In the genomic region with DNA sequence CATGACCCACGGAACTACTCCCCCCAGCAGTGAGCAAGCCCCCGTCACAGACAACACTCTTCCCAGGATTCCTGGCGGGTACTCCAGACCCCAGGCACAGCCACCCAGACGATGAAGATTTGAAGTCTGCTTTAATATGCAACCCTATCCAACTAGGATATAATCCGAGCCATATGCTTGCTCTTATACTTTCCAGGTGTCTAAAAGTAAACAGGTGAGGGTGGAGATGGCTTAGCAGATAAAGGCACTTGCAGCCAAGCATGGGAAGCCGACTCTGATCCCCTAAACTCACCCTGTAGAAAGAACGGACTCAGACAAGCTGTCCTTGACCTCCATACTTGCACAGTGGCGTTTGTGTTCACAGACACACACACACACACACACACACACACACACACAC, we compare ENCODE assay signal across 26 mouse cellular contexts. TPM values are rescaled to one million over a fixed set of nuclear protein-coding genes. Genes with fewer than 3 reads are reported as not detected.
DNase-seq lines count a peak whose midpoint lies in the region; ATAC-seq and TF ChIP-seq lines count a peak whose summit lies in the region.
"Had no signal": no experiment of that assay in that cellular context is flagged by ENCODE, and none has a peak within 500 bp of the region (broad histone marks: within the 10 kb centered on the region; RNA-seq: fewer than 3 reads in every experiment).

No protein-coding gene starts in this region.

- peaks cover 16% of the 10 kb centered on the region; the same call in 1 of the 2 replicates for H3K4me1 ChIP-seq in forebrain, embryonic 12.5 days
- peaks cover 11% of the 10 kb centered on the region for H3K4me1 ChIP-seq in forebrain, postnatal 0 days (ENCODE audit: insufficient read depth)
- H3K4me1 ChIP-seq in stomach, embryonic 16.5 days (ENCODE audit: control insufficient read depth, insufficient read depth, low read length) = peaks cover 49% of the 10 kb centered on the region
- peaks cover 3% of the 10 kb centered on the region; the same call in 1 of the 2 replicates for H3K4me1 ChIP-seq in stomach, postnatal 0 days (replicated peaks; ENCODE audit: control insufficient read depth, insufficient read depth)
- peaks cover 51% of the 10 kb centered on the region for H3K4me1 ChIP-seq in embryonic facial prominence, embryonic 15.5 days
- peaks cover 51% of the 10 kb centered on the region for H3K4me1 ChIP-seq in limb, embryonic 14.5 days (ENCODE audit: control insufficient read depth, insufficient read depth, low read length)

- no peak overlapping the region for H3K9ac ChIP-seq in forebrain, embryonic 12.5 days
- no peak overlapping the region for H3K9ac ChIP-seq in forebrain, postnatal 0 days
- H3K9ac ChIP-seq in stomach, embryonic 16.5 days (ENCODE audit: low read length) = no peak overlapping the region
- H3K9ac ChIP-seq in stomach, postnatal 0 days (ENCODE audit: low read length) = no peak overlapping the region
- H3K9ac ChIP-seq in embryonic facial prominence, embryonic 15.5 days = no peak overlapping the region
- H3K9ac ChIP-seq in limb, embryonic 14.5 days (ENCODE audit: low read depth, low read length, severe bottlenecking) = no peak overlapping the region
- H3K9ac ChIP-seq: heart, embryonic 12.5 days; hindbrain, embryonic 14.5 days; liver, embryonic 12.5 days; liver, postnatal 0 days; midbrain, embryonic 13.5 days had no signal

- TF ChIP-seq EP300 in stomach, postnatal 0 days (optimal IDR thresholded peaks at IDR 0.05) = no peak

- no peaks in the 10 kb centered on the region for H3K36me3 ChIP-seq in forebrain, embryonic 12.5 days (replicated peaks)
- H3K36me3 ChIP-seq in forebrain, postnatal 0 days (ENCODE audit: insufficient read depth) = no peaks in the 10 kb centered on the region
- H3K36me3 ChIP-seq in stomach, embryonic 16.5 days (ENCODE audit: control insufficient read depth, insufficient read depth, low read length) = no peaks in the 10 kb centered on the region
- H3K36me3 ChIP-seq in stomach, postnatal 0 days (ENCODE audit: control insufficient read depth, insufficient read depth, low read length) = no peaks in the 10 kb centered on the region
- no peaks in the 10 kb centered on the region for H3K36me3 ChIP-seq in embryonic facial prominence, embryonic 15.5 days
- H3K36me3 ChIP-seq in limb, embryonic 14.5 days (ENCODE audit: control insufficient read depth, insufficient read depth, low read length) = 0 out of 2 replicates have a peak, but pooled peaks cover 3% of the 10 kb centered on the region
- H3K36me3 ChIP-seq: midbrain, embryonic 13.5 days had no signal

- H3K27me3 ChIP-seq in forebrain, embryonic 12.5 days = peaks cover 1% of the 10 kb centered on the region; the same call in 1 of the 2 replicates
- no peaks in the 10 kb centered on the region for H3K27me3 ChIP-seq in forebrain, postnatal 0 days (ENCODE audit: insufficient read depth, low read length)
- H3K27me3 ChIP-seq in stomach, embryonic 16.5 days (ENCODE audit: control insufficient read depth, insufficient read depth, low read length) = no peaks in the 10 kb centered on the region
- H3K27me3 ChIP-seq in stomach, postnatal 0 days (ENCODE audit: control insufficient read depth, insufficient read depth, low read length) = no peaks in the 10 kb centered on the region
- no peaks in the 10 kb centered on the region for H3K27me3 ChIP-seq in embryonic facial prominence, embryonic 15.5 days
- no peaks in the 10 kb centered on the region for H3K27me3 ChIP-seq in limb, embryonic 14.5 days (ENCODE audit: control insufficient read depth, insufficient read depth, low read length)
- H3K27me3 ChIP-seq: heart, embryonic 12.5 days; liver, embryonic 12.5 days had no signal

- TF ChIP-seq POLR2A in limb, embryonic 14.5 days (IDR thresholded peaks at IDR 0.05; ENCODE audit: borderline replicate concordance, extremely low read depth, insufficient read depth, insufficient read length) = no peak

- DNase-seq in forebrain, postnatal 0 days = no peak
- no peak for DNase-seq in stomach, postnatal 0 days (ENCODE audit: low spot score)
- no peak for DNase-seq in limb, embryonic 14.5 days (ENCODE audit: low spot score)
- DNase-seq in thymus, postnatal 25 days = no peak
- DNase-seq in urinary bladder, postnatal 36 days (ENCODE audit: low spot score in 2 of 2) = no peak
- DNase-seq: adrenal gland, postnatal 14 days; cerebellum, adult 2 months; cerebellum, postnatal 25 days; heart, adult 2 months; heart, postnatal 4 days; kidney, adult 11 months; kidney, postnatal 36 days; liver, postnatal 0 days; lung, postnatal 4 days; thymus, postnatal 36 days had no signal

- no peaks in the 10 kb centered on the region for H3K9me3 ChIP-seq in forebrain, embryonic 12.5 days
- H3K9me3 ChIP-seq in forebrain, postnatal 0 days (ENCODE audit: low read length) = no peaks in the 10 kb centered on the region
- no peaks in the 10 kb centered on the region for H3K9me3 ChIP-seq in stomach, embryonic 16.5 days (replicated peaks; ENCODE audit: control insufficient read depth, low read length)
- no peaks in the 10 kb centered on the region for H3K9me3 ChIP-seq in stomach, postnatal 0 days (ENCODE audit: control insufficient read depth, low read length)
- H3K9me3 ChIP-seq in embryonic facial prominence, embryonic 15.5 days (replicated peaks) = no peaks in the 10 kb centered on the region
- H3K9me3 ChIP-seq in limb, embryonic 14.5 days (ENCODE audit: control insufficient read depth, low read length) = no peaks in the 10 kb centered on the region
- H3K9me3 ChIP-seq: heart, embryonic 12.5 days; liver, embryonic 12.5 days; megakaryocyte, embryonic 14.5 days; midbrain, embryonic 13.5 days had no signal

- no peak overlapping the region for H3K4me2 ChIP-seq in forebrain, embryonic 12.5 days
- no peak overlapping the region for H3K4me2 ChIP-seq in forebrain, postnatal 0 days (ENCODE audit: low read depth)
- H3K4me2 ChIP-seq in stomach, embryonic 16.5 days (ENCODE audit: low read depth, low read length) = no peak overlapping the region
- no peak overlapping the region for H3K4me2 ChIP-seq in stomach, postnatal 0 days (replicated peaks; ENCODE audit: low read depth)
- H3K4me2 ChIP-seq in embryonic facial prominence, embryonic 15.5 days (replicated peaks) = no peak overlapping the region
- no peak overlapping the region for H3K4me2 ChIP-seq in limb, embryonic 14.5 days (replicated peaks; ENCODE audit: low read depth, low read length, severe bottlenecking)
- H3K4me2 ChIP-seq: heart, embryonic 12.5 days; hindbrain, embryonic 14.5 days; liver, embryonic 12.5 days; midbrain, embryonic 13.5 days had no signal

- ATAC-seq in forebrain, embryonic 12.5 days (ENCODE audit: low FRiP score) = no peak
- ATAC-seq in forebrain, postnatal 0 days = no peak
- peak; percentile 17; the same call in 1 of the 2 replicates for ATAC-seq in stomach, embryonic 16.5 days (ENCODE audit: insufficient read depth, low FRiP score)
- no peak for ATAC-seq in stomach, postnatal 0 days (ENCODE audit: low FRiP score, low TSS enrichment)
- ATAC-seq in embryonic facial prominence, embryonic 15.5 days (ENCODE audit: insufficient number of reproducible peaks, low FRiP score, low TSS enrichment, low read depth) = peak; percentile 29; the same call in 1 of the 2 replicates
- 0 out of 2 replicates have a peak, but pooled peaks have one; percentile 14 for ATAC-seq in limb, embryonic 14.5 days (ENCODE audit: low FRiP score, low read depth)
- ATAC-seq: inflammation-experienced regulatory T-cells, adult 6 months; liver, embryonic 12.5 days; liver, postnatal 0 days; midbrain, embryonic 13.5 days had no signal

- H3K27ac ChIP-seq in forebrain, embryonic 12.5 days = 0 out of 2 replicates have a peak overlapping the region, but pooled peaks have one; percentile 9
- no peak overlapping the region for H3K27ac ChIP-seq in forebrain, postnatal 0 days (ENCODE audit: low read depth, low read length)
- no peak overlapping the region for H3K27ac ChIP-seq in stomach, embryonic 16.5 days (ENCODE audit: low read length)
- no peak overlapping the region for H3K27ac ChIP-seq in stomach, postnatal 0 days (replicated peaks)
- H3K27ac ChIP-seq in embryonic facial prominence, embryonic 15.5 days (replicated peaks) = peak overlapping the region; percentile 63; the same call in 1 of the 2 replicates
- no peak overlapping the region for H3K27ac ChIP-seq in limb, embryonic 14.5 days (replicated peaks; ENCODE audit: low read depth, low read length)
- H3K27ac ChIP-seq: hindbrain, embryonic 14.5 days; layer of hippocampus, adult 2 months; left cerebral cortex, adult 2 months; liver, embryonic 12.5 days; midbrain, embryonic 13.5 days had no signal

- no peak overlapping the region for H3K4me3 ChIP-seq in forebrain, embryonic 12.5 days (replicated peaks)
- no peak overlapping the region for H3K4me3 ChIP-seq in forebrain, postnatal 0 days (ENCODE audit: low read depth, low read length)
- no peak overlapping the region for H3K4me3 ChIP-seq in stomach, embryonic 16.5 days (replicated peaks; ENCODE audit: low read length)
- no peak overlapping the region for H3K4me3 ChIP-seq in stomach, postnatal 0 days (ENCODE audit: low read depth, low read length)
- H3K4me3 ChIP-seq in embryonic facial prominence, embryonic 15.5 days (replicated peaks) = no peak overlapping the region
- no peak overlapping the region for H3K4me3 ChIP-seq in limb, embryonic 14.5 days (replicated peaks; ENCODE audit: low read length)
- H3K4me3 ChIP-seq: heart, adult 2 months; heart, embryonic 12.5 days; layer of hippocampus, adult 2 months; left cerebral cortex, adult 2 months; liver, embryonic 12.5 days; megakaryocyte, embryonic 14.5 days; midbrain, embryonic 13.5 days had no signal

- WGBS in forebrain, embryonic 12.5 days = 60% methylated on average over 8 of the region's 8 CpGs
- WGBS in forebrain, postnatal 0 days = 51% methylated on average over 8 of the region's 8 CpGs
- 45% methylated on average over 8 of the region's 8 CpGs for WGBS in stomach, embryonic 16.5 days
- WGBS in stomach, postnatal 0 days = 39% methylated on average over 8 of the region's 8 CpGs
- WGBS in embryonic facial prominence, embryonic 15.5 days = 19% methylated on average over 8 of the region's 8 CpGs
- WGBS in limb, embryonic 14.5 days = 35% methylated on average over 8 of the region's 8 CpGs

- TF ChIP-seq CTCF in forebrain, postnatal 0 days (IDR thresholded peaks at IDR 0.05; ENCODE audit: low read depth) = no peak
- no peak for TF ChIP-seq CTCF in stomach, postnatal 0 days (IDR thresholded peaks at IDR 0.05; ENCODE audit: low read depth)

RNA-seq across cellular contexts. Expression of gene Rassf3, which starts 8.4 kb away (rescaled TPM):
- 6.6 and 7.3 TPM in 2 replicates for polyA plus RNA-seq in forebrain, embryonic 12.5 days (2016; fragmentation: Nextera tagmentation; extraction: Ambion mirVana)
- 5.0 and 5.9 TPM in 2 replicates for total RNA-seq in forebrain, postnatal 0 days (2014; rRNA removed)
- polyA plus RNA-seq in forebrain, postnatal 0 days (2015; fragmentation: Nextera tagmentation; extraction: Ambion mirVana) = 3.2 and 3.5 TPM in 2 replicates
- polyA plus RNA-seq in stomach, embryonic 16.5 days (2015; fragmentation: Nextera tagmentation; extraction: Ambion mirVana) = 21.3 and 22.0 TPM in 2 replicates
- 19.2 and 20.0 TPM in 2 replicates for polyA plus RNA-seq in stomach, postnatal 0 days (2015; fragmentation: Nextera tagmentation; extraction: Ambion mirVana)
- polyA plus RNA-seq in embryonic facial prominence, embryonic 15.5 days (2015; fragmentation: Nextera tagmentation; extraction: Ambion mirVana) = 20.3 and 21.0 TPM in 2 replicates
- polyA plus RNA-seq in limb, embryonic 14.5 days (2012; rRNA removed) = 22.3 and 23.2 TPM in 2 replicates
- polyA plus RNA-seq in limb, embryonic 14.5 days (2014; fragmentation: Nextera tagmentation; extraction: Ambion mirVana) = 19.4 and 20.7 TPM in 2 replicates

Comparison
In these comparisons a context has a peak if more than half of its experiments do, and no peak if none do; other contexts are left out.
1. ATAC-seq: peak in stomach, embryonic 16.5 days (single experiment), embryonic facial prominence, embryonic 15.5 days (single experiment) and limb, embryonic 14.5 days (single experiment); none in forebrain, embryonic 12.5 days (single experiment), forebrain, postnatal 0 days (single experiment) and stomach, postnatal 0 days (single experiment).
2. H3K27ac ChIP-seq: peak in forebrain, embryonic 12.5 days (single experiment) and embryonic facial prominence, embryonic 15.5 days (single experiment); none in forebrain, postnatal 0 days (single experiment), stomach, embryonic 16.5 days (single experiment), stomach, postnatal 0 days (single experiment) and limb, embryonic 14.5 days (single experiment).